Mouse (Mus musculus) left cerebral cortex, postnatal 36 days (tissue): ENCODE data around the gene Gm13089. TPM values are rescaled to one million over a fixed set of nuclear protein-coding genes. Genes with fewer than 3 reads are reported as not detected.
"Not testable (repeated sequence)": the region's sequence is repeated elsewhere in the genome, so short reads cannot be mapped to it uniquely, and the experiment has no call there.

Experiments used
- DNase-seq, 2 experiments: peaks; one replicate each; pipeline ENCODE4 v3.0.0; 2021 to 2022; ENCODE audit warnings: low spot score in 2 of 2, mixed read lengths in 1 of 2
- intact Hi-C: fragments of 180-260 bp; cut with DNase I; formaldehyde crosslinking; loops from one replicate; pipeline ENCODE4 v1.15.1; 2025
- total RNA-seq, 2 experiments: library from RNA; stranded (reverse); gene quantifications; 2 replicates each; pipeline ENCODE4 v1.2.3; 2021

The Gm13089 gene
- not detected for total RNA-seq

- intact Hi-C loops, result no loop called here
- DNase-seq, result no peak
These were observed at the start of gene Gm13089 for GRCm38 (mm10) chr4:143702611-143703010. TSS of gene Gm13089 (minus strand) at chr4:143702711.

GRCm38 (mm10) chr4:143719155-143719554 lies 16.6 kb upstream of the Gm13089 start, which contains the start of gene Gm13078:
TSS of gene Gm13078 (plus strand) at chr4:143719455.
- DNase-seq, result no peak
- intact Hi-C loops, result no loop called here

GRCm38 (mm10) chr4:143657146-143657545 lies 45.4 kb downstream of the Gm13089 start, which contains the start of gene Gm13088:
TSS of gene Gm13088 (minus strand) at chr4:143657246.
- DNase-seq, intact Hi-C loops: not testable (repeated sequence)

Other genes with a start within 250 kb of the Gm13089 start
- not detected for gene Gm13043, start 191.4 kb downstream of the Gm13089 start, total RNA-seq
- not detected for gene Gm13040, start 166.8 kb downstream of the Gm13089 start, total RNA-seq
- gene BC080695, start 151.0 kb downstream of the Gm13089 start, total RNA-seq, result not detected
- gene Gm13057, start 151.0 kb downstream of the Gm13089 start, total RNA-seq, result not detected
- gene Gm13083, start 87.7 kb downstream of the Gm13089 start, total RNA-seq, result not detected
- gene Gm13088, start 45.5 kb downstream of the Gm13089 start, total RNA-seq, result not detected
- gene Gm13078, start 16.7 kb upstream of the Gm13089 start, total RNA-seq, result not detected
- not detected for gene Gm13023, start 86.6 kb upstream of the Gm13089 start, total RNA-seq
- not detected for gene Gm13084, start 113.4 kb upstream of the Gm13089 start, total RNA-seq
- gene Gm13103, start 143.8 kb upstream of the Gm13089 start, total RNA-seq, result not detected
- not detected for gene Pramef6, start 197.7 kb upstream of the Gm13089 start, total RNA-seq
- not detected for gene Pramef25, start 248.3 kb upstream of the Gm13089 start, total RNA-seq